Mouse (Mus musculus): ENCODE results near the gene Mt3. TPM values are rescaled to one million over a fixed set of nuclear protein-coding genes. Genes with fewer than 3 reads are reported as not detected.
"Not testable (repeated sequence)": the region's sequence is repeated elsewhere in the genome, so short reads cannot be mapped to it uniquely, and the experiment has no call there.

Mt3 gene
- polyA plus RNA-seq, 3 experiments from 2014 or later = 5.9 TPM; not detected in 2

GRCm38 (mm10) chr8:94153451-94153850 lies 1.0 kb downstream of the Mt3 start:
- no peak for ATAC-seq

- no peak for ATAC-seq
These were observed 2.1 kb downstream of the Mt3 start for GRCm38 (mm10) chr8:94154537-94154936.

- no peak for ATAC-seq
These were observed 3.7 kb downstream of the Mt3 start for GRCm38 (mm10) chr8:94156092-94156491.

- not testable (repeated sequence) for ATAC-seq
These were observed 13.4 kb downstream of the Mt3 start for GRCm38 (mm10) chr8:94165772-94166171.

GRCm38 (mm10) chr8:94167244-94167643 lies 14.8 kb downstream of the Mt3 start:
- peak; percentile 61 for ATAC-seq

- ATAC-seq = no peak
These were observed 17.1 kb downstream of the Mt3 start for GRCm38 (mm10) chr8:94169547-94169946.

GRCm38 (mm10) chr8:94171321-94171755 lies 18.9 kb downstream of the Mt3 start:
- no peak for ATAC-seq

GRCm38 (mm10) chr8:94172075-94172808 lies 19.8 kb downstream of the Mt3 start, which contains the start of gene Mt2:
Mt2 (plus strand) TSS chr8:94172664.
- ATAC-seq = peak; percentile 17

- ATAC-seq = no peak
These were observed 20.7 kb downstream of the Mt3 start for GRCm38 (mm10) chr8:94172809-94173732.

- no peak for ATAC-seq
These were observed 21.5 kb downstream of the Mt3 start for GRCm38 (mm10) chr8:94173848-94174403.

- ATAC-seq = no peak
These were observed 22.3 kb downstream of the Mt3 start for GRCm38 (mm10) chr8:94174619-94175213.

- no peak for ATAC-seq
These were observed 25.4 kb downstream of the Mt3 start for GRCm38 (mm10) chr8:94177716-94178390.

GRCm38 (mm10) chr8:94178857-94179712 lies 26.7 kb downstream of the Mt3 start, which contains the start of gene Mt1:
Mt1 (plus strand) TSS chr8:94179082.
- peak; percentile 56 for ATAC-seq

GRCm38 (mm10) chr8:94179713-94180560 lies 27.5 kb downstream of the Mt3 start:
- ATAC-seq = no peak

- no peak for ATAC-seq
These were observed 28.1 kb downstream of the Mt3 start for GRCm38 (mm10) chr8:94180561-94180908.

GRCm38 (mm10) chr8:94182055-94182929 lies 29.9 kb downstream of the Mt3 start:
- ATAC-seq = no peak

GRCm38 (mm10) chr8:94183117-94183516 lies 30.7 kb downstream of the Mt3 start:
- ATAC-seq = peak; percentile 80

- no peak for ATAC-seq
These were observed 32.0 kb downstream of the Mt3 start for GRCm38 (mm10) chr8:94184357-94184843.

- no peak for ATAC-seq
These were observed 33.4 kb downstream of the Mt3 start for GRCm38 (mm10) chr8:94185791-94186190.

Data from inflammation-experienced regulatory T-cells, adult 6 months (primary cell).